Mouse (Mus musculus): ENCODE measurements around the gene Olfr1025-ps1.

Olfr1025-ps1 gene

DNA sequence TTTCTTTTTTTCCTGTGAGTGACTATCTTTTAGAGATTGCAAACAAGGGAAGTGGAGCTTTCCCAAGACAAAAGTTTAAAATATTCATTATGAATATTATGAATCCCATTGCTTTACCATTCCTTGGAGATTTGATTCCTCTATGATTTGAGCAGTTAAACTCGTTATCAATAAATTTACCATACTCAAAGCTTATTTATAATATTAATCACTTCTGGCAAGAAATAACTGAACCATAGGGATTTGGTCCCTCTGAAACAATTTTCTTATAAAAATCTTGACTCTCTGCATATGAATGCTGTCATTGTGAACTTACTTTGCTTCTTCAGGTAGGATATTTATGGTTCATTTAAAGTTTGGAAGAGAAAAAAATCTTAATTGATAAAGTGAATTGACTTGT is at the start of gene Olfr1025-ps1:
Olfr1025-ps1 (plus strand) TSS at position 301 of the 400 bp plus-strand sequence.
- DNase-seq (ENCODE audit: low spot score), result no peak

DNA sequence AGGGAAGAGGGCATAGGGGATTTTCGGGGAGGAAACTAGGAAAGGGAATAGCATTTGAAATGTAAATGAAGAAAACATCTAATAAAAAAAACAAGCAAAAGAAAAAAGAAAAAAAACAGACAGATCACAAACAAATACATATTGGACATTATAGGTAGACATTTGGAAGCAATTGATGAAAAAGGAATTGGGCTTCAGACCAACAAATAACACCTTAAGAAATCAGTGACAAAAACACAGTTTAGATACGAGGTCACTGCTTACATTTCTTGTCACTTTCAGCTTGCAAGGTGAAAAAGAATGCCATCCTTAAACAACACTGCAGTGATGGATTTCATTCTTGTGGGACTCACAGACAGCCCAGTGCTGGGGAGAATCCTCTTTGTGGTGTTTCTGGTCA is 46.7 kb upstream of the Olfr1025-ps1 start, which contains the start of gene Olfr1022:
Olfr1022 (plus strand) TSS at position 301 of the 400 bp plus-strand sequence.
- no peak for DNase-seq (ENCODE audit: low spot score)

DNA sequence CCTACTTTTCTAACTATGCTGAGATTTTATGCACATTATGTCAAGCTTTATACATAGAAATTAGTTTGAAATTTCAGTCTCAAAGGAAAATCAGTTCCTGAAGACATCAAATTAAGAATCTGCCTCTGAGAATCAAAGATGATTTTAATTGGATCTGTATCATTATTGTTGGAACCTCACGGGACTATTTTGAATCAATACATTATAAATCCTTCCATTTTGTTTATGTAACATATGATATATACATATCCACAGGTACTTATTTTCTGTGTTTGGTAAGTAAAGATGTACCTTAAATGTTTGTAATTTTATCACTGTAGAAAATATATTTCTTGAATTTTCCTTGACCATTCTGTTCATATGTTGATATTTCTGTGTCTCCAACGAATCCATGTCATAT is 29.7 kb upstream of the Olfr1025-ps1 start, which contains the start of gene Olfr1023:
Olfr1023 (plus strand) TSS at position 301 of the 400 bp plus-strand sequence.
- no peak for DNase-seq (ENCODE audit: low spot score)

DNA sequence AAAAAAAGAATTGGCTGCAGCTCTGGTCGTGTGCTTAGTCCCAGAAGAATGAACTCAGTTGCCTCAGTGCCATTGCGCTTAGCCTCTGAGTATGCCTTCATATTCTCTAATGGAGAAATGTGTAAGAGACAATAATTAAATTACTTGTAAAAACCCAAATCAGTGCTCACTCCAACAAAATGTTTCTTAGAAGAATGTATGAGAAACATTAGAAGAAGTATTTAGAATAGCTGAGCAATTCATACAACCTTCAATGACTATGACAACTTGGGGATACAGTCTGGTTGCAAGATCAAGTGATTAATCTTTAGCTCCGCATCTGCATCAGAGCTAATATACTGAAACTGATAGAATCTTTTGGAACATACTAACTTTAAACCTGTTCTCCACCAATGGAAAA is 10.0 kb upstream of the Olfr1025-ps1 start, which contains the start of gene Olfr1024:
Olfr1024 (minus strand) TSS at position 101 of the 400 bp plus-strand sequence.
- DNase-seq (ENCODE audit: low spot score), result no peak

DNA sequence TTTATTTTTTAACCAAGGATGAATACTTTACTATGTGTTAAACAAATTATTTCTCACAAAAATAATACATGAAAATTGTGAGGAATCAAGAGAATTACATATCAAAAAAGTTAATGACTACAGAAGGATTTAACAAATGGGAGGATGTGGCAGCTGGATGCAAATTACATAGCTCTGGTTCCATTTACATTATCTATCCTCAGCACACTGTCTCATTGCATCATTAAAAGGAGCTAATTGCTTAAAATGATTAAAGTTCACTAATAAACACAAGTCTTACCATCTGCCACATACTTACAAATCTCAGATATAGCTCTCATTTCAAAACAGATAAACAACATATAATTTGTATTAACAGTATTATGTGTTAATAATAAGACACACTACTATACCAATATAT is 1.8 kb upstream of the Olfr1025-ps1 start:
- no peak for DNase-seq (ENCODE audit: low spot score)

DNA sequence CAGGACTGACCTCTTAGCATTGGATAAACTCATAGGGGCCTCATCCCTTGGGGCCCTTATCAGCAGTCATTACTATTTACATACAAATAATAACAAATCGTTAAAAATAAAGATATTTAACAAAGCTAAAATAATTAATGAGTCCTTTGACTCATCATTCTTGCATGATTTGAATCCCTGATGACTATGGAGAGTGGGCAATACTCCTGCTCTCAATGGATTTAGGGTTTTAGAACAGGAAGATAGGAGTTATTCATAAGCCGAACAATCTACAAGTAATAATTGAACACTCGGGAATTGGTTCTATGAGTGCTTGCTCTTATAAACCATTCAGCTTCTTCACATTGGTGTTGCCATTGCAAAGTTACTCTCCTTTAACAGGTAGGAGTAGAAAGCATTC is 6.3 kb downstream of the Olfr1025-ps1 start, which contains the start of gene Olfr1026:
Olfr1026 (plus strand) TSS at position 301 of the 400 bp plus-strand sequence.
- DNase-seq (ENCODE audit: low spot score), result no peak

DNA sequence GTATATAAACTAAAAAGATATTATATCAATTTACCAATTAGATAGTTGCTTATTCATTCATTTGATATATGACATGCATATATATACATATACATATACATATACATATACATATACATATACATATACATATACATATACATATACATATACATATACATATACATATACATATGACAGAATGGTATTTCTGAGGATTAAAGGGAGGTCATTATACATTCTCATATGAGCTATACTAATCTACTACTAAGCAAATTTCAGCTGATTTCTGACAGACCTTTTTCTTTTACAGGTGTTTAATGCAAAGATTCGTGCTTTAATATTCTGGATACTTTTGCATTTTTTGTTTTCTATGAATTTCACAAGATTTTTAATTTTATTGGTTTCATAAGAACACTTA is 35.1 kb downstream of the Olfr1025-ps1 start, which contains the start of gene Olfr1028:
Olfr1028 (plus strand) TSS at position 301 of the 400 bp plus-strand sequence.
- no peak for DNase-seq (ENCODE audit: low spot score)
